Mouse (Mus musculus): ENCODE results near the gene Pmfbp1. TPM values are rescaled to one million over a fixed set of nuclear protein-coding genes. Genes with fewer than 3 reads are reported as not detected.

Gene Pmfbp1
- polyA plus RNA-seq, 1 experiment from 2014 or later: 1.8 TPM

DNA sequence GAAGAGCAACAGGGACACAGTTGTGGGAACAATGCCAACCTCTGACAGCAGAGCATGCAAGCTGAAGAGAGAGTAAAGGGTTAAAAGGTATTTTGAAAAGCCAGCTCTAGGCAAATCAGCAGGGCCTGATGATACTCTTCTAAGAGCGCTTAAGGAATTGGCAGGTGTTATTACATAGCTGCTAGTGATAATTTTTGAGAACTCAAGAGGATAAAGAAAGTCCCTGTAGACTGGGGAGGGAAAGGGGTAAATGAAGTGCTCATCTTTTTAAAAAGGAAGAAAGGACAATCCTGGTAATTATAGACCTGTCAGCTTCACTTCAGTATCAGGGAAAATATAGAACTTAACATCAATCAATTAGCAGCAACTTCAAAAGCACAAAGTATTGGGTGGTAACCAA is 9.7 kb downstream of the Pmfbp1 start:
- no peak for ATAC-seq (ENCODE audit: low FRiP score, low read depth)
- Histone ChIP-seq H3K36me3 (no peaks in the 10 kb centered on the region), H3K4me2 (replicated peaks) (no peak overlapping the region), H3K9me3 (no peaks in the 10 kb centered on the region), H3K9ac (replicated peaks) (no peak overlapping the region), H3K4me1 (no peaks in the 10 kb centered on the region), H3K4me3 (no peak overlapping the region), H3K27ac (replicated peaks) (no peak overlapping the region), H3K27me3 (no peaks in the 10 kb centered on the region)
- 69% methylated on average over 1 of the region's 1 CpGs for WGBS

DNA sequence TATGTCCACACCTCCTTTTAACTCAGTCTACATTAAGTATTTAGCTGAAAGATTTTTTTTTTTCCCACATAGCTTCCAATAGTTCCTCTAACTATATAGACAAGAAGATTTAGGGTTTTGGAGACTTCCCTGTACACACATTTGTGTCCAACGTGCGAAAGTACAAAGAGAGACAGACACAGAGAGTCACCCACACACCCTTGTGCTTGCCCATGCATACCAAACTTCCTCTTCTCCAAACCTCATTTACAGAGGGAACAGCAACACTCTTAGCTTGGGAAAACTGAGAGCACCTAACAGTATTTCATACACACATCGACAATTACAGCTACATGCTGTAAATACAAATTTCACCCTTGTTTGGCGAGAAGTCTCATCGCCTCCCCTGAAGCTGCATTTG is 11.7 kb downstream of the Pmfbp1 start:
- Histone ChIP-seq H3K4me2 (replicated peaks) (no peak overlapping the region), H3K4me1 (no peaks in the 10 kb centered on the region), H3K9ac (replicated peaks) (no peak overlapping the region), H3K27ac (replicated peaks) (no peak overlapping the region), H3K36me3 (no peaks in the 10 kb centered on the region), H3K4me3 (no peak overlapping the region), H3K9me3 (no peaks in the 10 kb centered on the region), H3K27me3 (no peaks in the 10 kb centered on the region)
- ATAC-seq (ENCODE audit: low FRiP score, low read depth): no peak
- 92% methylated on average over 5 of the region's 5 CpGs for WGBS

DNA sequence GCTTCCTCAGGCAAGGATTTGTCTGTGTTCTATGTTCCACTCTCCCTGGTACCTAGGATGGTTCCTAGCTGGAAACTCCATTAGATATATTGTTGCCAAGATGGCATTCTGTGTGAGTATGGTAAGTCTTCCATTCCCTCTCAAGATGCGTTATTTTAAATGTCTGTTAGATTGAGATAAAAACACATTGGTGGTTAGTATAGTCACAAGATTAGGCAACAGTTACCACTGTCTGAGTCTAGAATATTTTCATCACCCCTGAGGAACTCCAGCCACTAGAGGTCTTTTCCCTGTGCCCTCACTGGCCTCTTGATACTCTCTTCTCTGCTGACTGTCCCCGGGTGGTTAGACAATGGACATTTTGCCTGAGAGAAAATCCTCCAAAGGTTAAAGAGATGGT is 30.2 kb downstream of the Pmfbp1 start:
- no peak overlapping the region for H3K27ac ChIP-seq (replicated peaks)
- no peak for ATAC-seq (ENCODE audit: low FRiP score, low read depth)
- 68% methylated on average over 2 of the region's 2 CpGs for WGBS

DNA sequence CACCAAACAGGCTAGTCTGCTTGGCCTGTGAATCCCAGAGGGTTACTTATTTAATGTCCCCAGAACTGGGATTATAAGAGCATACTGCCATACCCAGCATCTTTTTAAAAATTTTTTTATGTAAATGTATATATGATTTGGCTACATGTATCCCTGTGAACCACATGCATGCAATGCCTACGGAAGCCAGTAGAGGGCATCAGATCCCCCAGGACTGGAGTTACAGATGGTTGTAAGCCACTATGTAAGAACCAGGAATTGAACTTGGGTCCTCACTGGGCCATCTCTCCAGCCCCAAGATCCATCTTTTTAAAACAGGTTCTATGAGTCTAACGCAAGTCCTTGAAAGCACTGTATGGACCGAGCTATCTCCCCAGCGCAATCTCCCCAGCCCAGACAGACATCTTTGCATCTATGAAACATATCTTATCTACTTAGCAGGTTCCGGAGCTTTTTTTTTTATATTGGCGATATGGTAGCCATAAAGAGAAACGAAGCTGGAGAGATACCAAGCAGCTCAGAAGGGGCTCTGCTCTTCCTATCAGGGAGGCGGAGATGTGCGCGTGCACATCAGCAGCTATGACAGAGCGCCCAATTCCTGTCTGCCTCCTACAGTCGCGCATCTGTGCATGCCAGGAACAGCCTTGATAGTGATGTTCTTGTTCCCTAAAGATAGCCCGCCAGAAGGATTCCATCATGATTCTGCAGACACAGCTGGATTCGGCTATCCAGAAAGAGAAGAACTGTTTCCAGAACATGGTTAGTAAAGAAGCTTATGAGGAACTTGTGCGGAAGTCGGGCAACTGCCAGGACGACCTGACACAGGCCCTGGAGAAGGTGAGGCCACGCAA is 41.5 kb downstream of the Pmfbp1 start:
- Histone ChIP-seq H3K27me3 (0 out of 2 replicates have a peak, but pooled peaks cover 2% of the 10 kb centered on the region), H3K4me3 (no peak overlapping the region), H3K36me3 (no peaks in the 10 kb centered on the region), H3K9ac (replicated peaks) (no peak overlapping the region), H3K4me2 (replicated peaks) (no peak overlapping the region), H3K27ac (replicated peaks) (no peak overlapping the region), H3K4me1 (0 out of 2 replicates have a peak, but pooled peaks cover 4% of the 10 kb centered on the region), H3K9me3 (no peaks in the 10 kb centered on the region)
- 89% methylated on average over 19 of the region's 19 CpGs for WGBS
- ATAC-seq (ENCODE audit: low FRiP score, low read depth): no peak

More for the DNA sequence above, 30.2 kb downstream of the Pmfbp1 start:
- H3K36me3 ChIP-seq: no peaks in the 10 kb centered on the region
- H3K9ac ChIP-seq (replicated peaks): no peak overlapping the region
- no peak overlapping the region for H3K4me3 ChIP-seq
- H3K9me3 ChIP-seq: no peaks in the 10 kb centered on the region
- no peaks in the 10 kb centered on the region for H3K27me3 ChIP-seq
- no peak overlapping the region for H3K4me2 ChIP-seq (replicated peaks)
- no peaks in the 10 kb centered on the region for H3K4me1 ChIP-seq

DNA sequence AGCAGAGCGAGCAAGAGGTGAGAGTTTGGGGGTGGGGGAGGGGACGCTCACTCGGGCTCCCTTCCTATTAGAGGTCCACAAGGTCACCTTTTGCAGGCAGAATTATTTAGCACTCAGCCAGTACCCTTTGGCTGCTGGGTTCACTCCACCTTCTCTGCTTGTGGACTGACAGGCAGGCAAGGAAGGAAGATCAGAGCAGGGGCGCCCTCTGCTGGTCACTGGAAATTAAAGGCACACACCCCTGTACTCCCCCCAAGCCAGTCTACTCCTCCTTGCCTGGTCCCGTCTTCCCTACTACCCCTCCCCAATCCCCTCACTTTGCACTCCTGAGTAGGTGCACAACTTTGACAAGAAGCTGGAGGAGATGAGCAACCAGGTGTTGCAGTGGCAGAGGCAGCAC is 42.9 kb downstream of the Pmfbp1 start:
- H3K9me3 ChIP-seq: no peaks in the 10 kb centered on the region
- no peaks in the 10 kb centered on the region for H3K36me3 ChIP-seq
- H3K4me1 ChIP-seq: 0 out of 2 replicates have a peak, but pooled peaks cover 4% of the 10 kb centered on the region
- 0 out of 2 replicates have a peak, but pooled peaks cover under 1% of the 10 kb centered on the region for H3K27me3 ChIP-seq
- WGBS: 3% methylated on average over 5 of the region's 5 CpGs
- H3K4me3 ChIP-seq: no peak overlapping the region
- H3K4me2 ChIP-seq (replicated peaks): no peak overlapping the region
- H3K27ac ChIP-seq (replicated peaks): no peak overlapping the region
- peak; percentile 72 for ATAC-seq (ENCODE audit: low FRiP score, low read depth)
- no peak overlapping the region for H3K9ac ChIP-seq (replicated peaks)

DNA sequence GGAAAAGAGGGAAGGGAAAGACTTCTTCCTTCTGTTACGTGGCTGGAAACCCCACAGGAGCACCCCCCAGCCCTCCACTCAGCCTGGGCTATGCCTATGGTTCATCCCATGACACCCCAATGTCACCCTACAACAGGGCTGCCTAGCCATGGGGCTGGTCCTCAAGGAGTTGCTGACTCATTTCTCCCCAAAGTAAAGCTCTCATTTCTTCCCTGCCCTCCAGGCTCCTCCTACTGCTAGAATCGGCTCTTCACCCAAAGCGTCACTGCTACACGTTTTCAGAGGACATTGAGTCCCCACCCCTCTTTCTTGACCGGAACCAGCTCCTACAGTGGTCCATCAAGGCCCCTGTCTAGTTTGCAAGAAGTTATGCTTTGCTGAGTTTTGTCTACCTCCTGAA is 48.3 kb downstream of the Pmfbp1 start:
- Histone ChIP-seq H3K36me3 (peaks cover 17% of the 10 kb centered on the region), H3K9me3 (no peaks in the 10 kb centered on the region), H3K4me3 (no peak overlapping the region), H3K4me1 (no peaks in the 10 kb centered on the region), H3K27me3 (no peaks in the 10 kb centered on the region), H3K9ac (replicated peaks) (no peak overlapping the region), H3K27ac (replicated peaks) (no peak overlapping the region), H3K4me2 (replicated peaks) (no peak overlapping the region)
- no peak for ATAC-seq (ENCODE audit: low FRiP score, low read depth)
- 65% methylated on average over 5 of the region's 5 CpGs for WGBS

DNA sequence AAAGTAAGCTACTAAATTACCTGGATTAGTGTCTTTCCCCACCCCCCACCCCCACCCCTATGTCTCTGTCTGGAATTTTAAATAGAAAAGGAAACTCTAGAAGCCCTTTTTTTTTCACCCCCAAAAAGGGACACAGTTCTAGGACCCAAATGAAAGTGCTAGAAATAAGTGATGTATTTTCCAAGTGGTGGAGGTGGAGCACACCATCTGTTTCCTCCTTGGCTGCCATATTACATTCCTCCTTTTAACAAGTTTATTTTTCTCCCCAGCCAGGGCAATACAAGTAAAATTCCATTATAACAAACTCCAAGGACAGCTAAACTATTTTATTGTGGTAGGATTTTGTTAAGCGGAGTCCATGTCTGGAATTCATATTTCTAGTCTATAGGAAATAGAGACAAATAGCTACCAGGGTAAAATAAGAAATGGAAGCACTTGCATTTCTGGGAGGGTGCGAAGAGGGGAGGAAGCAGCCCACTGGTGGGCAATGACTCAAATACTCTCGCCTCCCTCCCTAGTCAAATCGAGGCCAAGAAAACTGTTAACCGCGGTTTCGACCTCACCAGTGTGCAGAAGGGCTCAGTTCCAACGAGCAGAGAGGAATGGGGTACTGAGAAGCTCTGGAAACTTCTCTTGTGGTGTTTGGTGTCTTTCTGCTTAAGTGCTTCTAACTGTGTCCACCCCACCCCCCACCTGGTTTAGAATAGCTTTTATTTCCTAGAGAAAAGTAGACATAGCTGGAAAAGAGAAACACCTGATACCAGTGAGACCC is 49.1 kb downstream of the Pmfbp1 start:
- Histone ChIP-seq H3K36me3 (peaks cover 25% of the 10 kb centered on the region), H3K4me3 (no peak overlapping the region), H3K4me1 (no peaks in the 10 kb centered on the region), H3K27ac (replicated peaks) (no peak overlapping the region), H3K9ac (replicated peaks) (no peak overlapping the region), H3K9me3 (no peaks in the 10 kb centered on the region), H3K4me2 (replicated peaks) (no peak overlapping the region), H3K27me3 (no peaks in the 10 kb centered on the region)
- 81% methylated on average over 8 of the region's 8 CpGs for WGBS
- no peak for ATAC-seq (ENCODE audit: low FRiP score, low read depth)

GRCm38 (mm10) chr8:109544049-109544448 is 50.2 kb downstream of the Pmfbp1 start:
- Histone ChIP-seq H3K4me3 (no peak overlapping the region), H3K4me1 (no peaks in the 10 kb centered on the region), H3K9me3 (no peaks in the 10 kb centered on the region), H3K36me3 (peaks cover 36% of the 10 kb centered on the region), H3K9ac (replicated peaks) (no peak overlapping the region), H3K4me2 (replicated peaks) (no peak overlapping the region), H3K27ac (replicated peaks) (no peak overlapping the region), H3K27me3 (no peaks in the 10 kb centered on the region)
- ATAC-seq (ENCODE audit: low FRiP score, low read depth): no peak
- WGBS: 47% methylated on average over 3 of the region's 3 CpGs

DNA sequence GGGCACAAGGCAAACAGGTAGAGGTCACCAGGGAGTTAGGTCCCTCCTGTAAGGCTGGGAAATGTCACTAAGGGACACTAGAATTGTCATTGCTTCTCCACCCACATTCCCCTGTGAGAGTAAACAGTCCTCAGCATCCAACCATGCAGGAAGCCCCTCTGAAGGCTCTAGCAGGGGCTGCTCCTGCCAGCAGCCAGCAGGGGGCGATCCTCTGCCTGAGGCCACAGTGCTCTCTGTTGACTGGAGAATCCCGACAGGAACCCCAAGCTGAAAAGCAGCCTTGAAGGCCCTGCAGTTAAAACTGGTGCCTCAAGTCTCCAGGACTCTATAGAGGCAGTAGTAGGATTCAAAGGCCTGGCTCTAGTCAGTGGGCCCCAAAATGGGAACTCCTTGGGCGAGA is 57.8 kb downstream of the Pmfbp1 start:
- no peaks in the 10 kb centered on the region for H3K9me3 ChIP-seq
- H3K9ac ChIP-seq (replicated peaks): no peak overlapping the region
- H3K27me3 ChIP-seq: no peaks in the 10 kb centered on the region
- no peak for ATAC-seq (ENCODE audit: low FRiP score, low read depth)
- WGBS: 47% methylated on average over 3 of the region's 3 CpGs
- no peak overlapping the region for H3K4me3 ChIP-seq
- H3K4me1 ChIP-seq: no peaks in the 10 kb centered on the region
- no peak overlapping the region for H3K4me2 ChIP-seq (replicated peaks)
- no peak overlapping the region for H3K27ac ChIP-seq (replicated peaks)
- H3K36me3 ChIP-seq: peaks cover 100% of the 10 kb centered on the region

- Histone ChIP-seq H3K27ac (replicated peaks) (no peak overlapping the region), H3K9ac (replicated peaks) (no peak overlapping the region), H3K27me3 (no peaks in the 10 kb centered on the region), H3K36me3 (peaks cover 43% of the 10 kb centered on the region), H3K4me3 (no peak overlapping the region), H3K4me1 (peaks cover 18% of the 10 kb centered on the region), H3K4me2 (replicated peaks) (no peak overlapping the region; the same call in 1 of the 2 replicates), H3K9me3 (no peaks in the 10 kb centered on the region)
- ATAC-seq (ENCODE audit: low FRiP score, low read depth): no peak
- WGBS: 84% methylated on average over 2 of the region's 2 CpGs
These were observed 70.1 kb downstream of the Pmfbp1 start for GRCm38 (mm10) chr8:109563881-109564280.

GRCm38 (mm10) chr8:109564766-109565165 is 70.9 kb downstream of the Pmfbp1 start:
- Histone ChIP-seq H3K9me3 (no peaks in the 10 kb centered on the region), H3K4me1 (peaks cover 18% of the 10 kb centered on the region), H3K27ac (replicated peaks) (peak overlapping the region; percentile 90; the same call in 1 of the 2 replicates), H3K4me2 (replicated peaks) (peak overlapping the region; percentile 81), H3K4me3 (peak overlapping the region; percentile 87), H3K27me3 (no peaks in the 10 kb centered on the region), H3K36me3 (peaks cover 34% of the 10 kb centered on the region), H3K9ac (replicated peaks) (peak overlapping the region; percentile 89)
- no peak for ATAC-seq (ENCODE audit: low FRiP score, low read depth)
- WGBS: 5% methylated on average over 10 of the region's 10 CpGs

Data from midbrain, embryonic 12.5 days (tissue).